Mouse (Mus musculus): Measurements from ENCODE around the gene Unc13b.

GRCm38 (mm10) chr4:43032501-43032900 is 26.3 kb upstream of the Unc13b start:
- TF ChIP-seq POLR2A (IDR thresholded peaks at IDR 0.05; ENCODE audit: borderline replicate concordance, extremely low read depth, insufficient read depth, insufficient read length, poor library complexity, severe bottlenecking) (no peak), CTCF (IDR thresholded peaks at IDR 0.05; ENCODE audit: borderline replicate concordance, extremely low read depth, insufficient read depth, insufficient read length) (no peak)

All from brain, embryonic 14.5 days (tissue).